Mouse (Mus musculus) G1E (cell line): ENCODE results near the gene Yipf4.

Experiments used
- CTCF ChIP-seq: IDR thresholded peaks from 2 replicates; pipeline ENCODE4 v1.5.1; 2012; ENCODE audit warnings: low read depth, low read length, inconsistent platforms, mixed read lengths
- GATA2 ChIP-seq: IDR thresholded peaks from 2 replicates; pipeline ENCODE4 v1.6.1; 2012; ENCODE audit warnings: low read depth, low read length, inconsistent platforms, borderline replicate concordance

DNA sequence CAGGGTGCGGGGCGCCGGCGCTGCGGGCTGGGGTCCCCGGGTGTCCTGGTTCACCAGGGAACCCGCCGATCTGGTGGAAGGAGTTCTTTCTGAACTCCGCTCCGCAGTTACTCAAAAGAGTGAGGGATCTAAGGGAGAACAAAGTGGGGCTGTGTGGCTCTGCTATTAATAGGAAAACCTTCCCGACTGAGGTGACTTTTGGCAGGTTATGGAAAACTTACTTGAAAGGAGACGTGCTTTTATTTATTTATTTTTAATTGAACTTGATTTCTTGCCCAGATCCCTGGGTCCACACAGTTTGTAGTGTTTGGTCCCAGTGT is 568 bp downstream of the Yipf4 start:
- TF ChIP-seq CTCF: no peak
- no peak for TF ChIP-seq GATA2
